Mouse (Mus musculus): ENCODE results near the gene Gm21671. TPM values are rescaled to one million over a fixed set of nuclear protein-coding genes. Genes with fewer than 3 reads are reported as not detected.

Gm21671 gene
- polyA plus RNA-seq (2012; rRNA removed): not detected in 2 replicates

DNA sequence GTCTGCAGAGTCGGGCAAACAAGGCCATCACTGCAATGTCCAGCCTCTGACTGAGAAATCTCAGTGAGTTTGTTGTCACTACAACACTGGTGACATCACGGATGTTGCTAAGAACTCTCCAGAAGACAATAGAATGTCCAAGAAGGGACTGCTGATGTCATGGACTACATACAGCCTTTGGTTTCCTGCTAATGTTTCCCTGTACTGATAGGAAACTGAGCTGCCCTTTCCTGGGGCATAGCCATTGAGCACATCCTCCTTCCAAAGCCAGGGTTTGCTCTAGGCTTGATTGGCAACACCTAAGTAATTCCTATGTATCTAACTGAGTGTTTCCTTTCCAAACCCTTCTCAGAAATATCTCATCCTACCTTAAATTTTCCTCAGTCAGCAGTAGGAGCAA lies at the start of gene Gm21671:
Gm21671 (minus strand) TSS at position 101 of the 400 bp plus-strand sequence.

DNA sequence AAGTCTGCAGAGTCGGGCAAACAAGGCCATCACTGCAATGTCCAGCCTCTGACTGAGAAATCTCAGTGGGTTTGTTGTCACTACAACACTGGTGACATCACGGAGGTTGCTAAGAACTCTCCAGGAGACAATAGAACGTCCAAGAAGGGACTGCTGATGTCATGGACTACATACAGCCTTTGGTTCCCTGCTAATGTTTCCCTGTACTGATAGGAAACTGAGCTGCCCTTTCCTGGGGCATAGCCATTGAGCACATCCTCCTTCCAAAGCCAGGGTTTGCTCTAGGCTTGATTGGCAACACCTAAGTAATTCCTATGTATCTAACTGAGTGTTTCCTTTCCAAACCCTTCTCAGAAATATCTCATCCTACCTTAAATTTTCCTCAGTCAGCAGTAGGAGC lies 34.3 kb upstream of the Gm21671 start, which contains the start of gene Gm21698:
Gm21698 (minus strand) TSS at position 101 of the 400 bp plus-strand sequence.

DNA sequence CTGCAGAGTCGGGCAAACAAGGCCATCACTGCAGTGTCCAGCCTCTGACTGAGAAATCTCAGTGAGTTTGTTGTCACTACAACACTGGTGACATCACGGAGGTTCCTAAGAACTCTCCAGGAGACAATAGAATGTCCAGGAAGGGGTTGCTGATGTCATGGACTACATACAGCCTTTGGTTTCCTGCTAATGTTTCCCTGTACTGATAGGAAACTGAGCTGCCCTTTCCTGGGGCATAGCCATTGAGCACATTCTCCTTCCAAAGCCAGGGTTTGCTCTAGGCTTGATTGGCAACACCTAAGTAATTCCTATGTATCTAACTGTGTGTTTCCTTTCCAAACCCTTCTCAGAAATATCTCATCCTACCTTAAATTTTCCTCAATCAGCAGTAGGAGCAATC lies 18.3 kb upstream of the Gm21671 start, which contains the start of gene Gm21680:
Gm21680 (minus strand) TSS at position 101 of the 400 bp plus-strand sequence.

DNA sequence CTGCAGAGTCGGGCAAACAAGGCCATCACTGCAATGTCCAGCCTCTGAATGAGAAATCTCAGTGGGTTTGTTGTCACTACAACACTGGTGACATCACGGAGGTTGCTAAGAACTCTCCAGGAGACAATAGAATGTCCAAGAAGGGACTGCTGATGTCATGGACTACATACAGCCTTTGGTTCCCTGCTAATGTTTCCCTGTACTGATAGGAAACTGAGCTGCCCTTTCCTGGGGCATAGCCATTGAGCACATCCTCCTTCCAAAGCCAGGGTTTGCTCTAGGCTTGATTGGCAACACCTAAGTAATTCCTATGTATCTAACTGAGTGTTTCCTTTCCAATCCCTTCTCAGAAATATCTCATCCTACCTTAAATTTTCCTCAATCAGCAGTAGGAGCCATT lies 11.9 kb downstream of the Gm21671 start, which contains the start of gene Gm21663:
Gm21663 (minus strand) TSS at position 101 of the 400 bp plus-strand sequence.

Other genes starting within 250 kb of the Gm21671 start
- gene Xrcc2, start 248.6 kb downstream of the Gm21671 start, polyA plus RNA-seq (2012; rRNA removed): 0.93 and 2.8 TPM in 2 replicates
- 0.24 and 0.28 TPM in 2 replicates for gene Actr3b, start 194.4 kb downstream of the Gm21671 start, polyA plus RNA-seq (2012; rRNA removed)
- gene Gm21663, start 12.0 kb downstream of the Gm21671 start, polyA plus RNA-seq (2012; rRNA removed): not detected in 2 replicates
- gene Gm21680, start 18.2 kb upstream of the Gm21671 start, polyA plus RNA-seq (2012; rRNA removed): not detected in 2 replicates
- gene Gm21698, start 34.2 kb upstream of the Gm21671 start, polyA plus RNA-seq (2012; rRNA removed): not detected in 2 replicates
- gene Gm1979, start 50.4 kb upstream of the Gm21671 start, polyA plus RNA-seq (2012; rRNA removed): not detected in 2 replicates
- gene Gm5862, start 68.5 kb upstream of the Gm21671 start, polyA plus RNA-seq (2012; rRNA removed): not detected in 2 replicates
- not detected in 2 replicates for gene Speer4a, start 85.1 kb upstream of the Gm21671 start, polyA plus RNA-seq (2012; rRNA removed)
- not detected in 2 replicates for gene Gm7347, start 104.2 kb upstream of the Gm21671 start, polyA plus RNA-seq (2012; rRNA removed)
- gene Gm10471, start 134.9 kb upstream of the Gm21671 start, polyA plus RNA-seq (2012; rRNA removed): not detected in 2 replicates
- not detected in 2 replicates for gene 5031410I06Rik, start 150.9 kb upstream of the Gm21671 start, polyA plus RNA-seq (2012; rRNA removed)
- not detected in 2 replicates for gene Gm10220, start 167.0 kb upstream of the Gm21671 start, polyA plus RNA-seq (2012; rRNA removed)